Mouse (Mus musculus) myocyte (in vitro differentiated cells): ENCODE measurements around the gene Bdkrb2. TPM values are rescaled to one million over a fixed set of nuclear protein-coding genes. Genes with fewer than 3 reads are reported as not detected.

Experiments
- H3K27me3 ChIP-seq: one replicate; pipeline ENCODE4 v1.6.1; 2011; ENCODE audit not compliant: control insufficient read depth, insufficient read depth, insufficient read length
- H3K36me3 ChIP-seq: one replicate; pipeline ENCODE4 v1.6.1; 2011; ENCODE audit not compliant: control insufficient read depth, insufficient read depth
- H3K4me2 ChIP-seq: one replicate; pipeline ENCODE4 v1.6.1; 2011; ENCODE audit warnings: low read depth, control low read depth
- H3K4me3 ChIP-seq: one replicate; pipeline ENCODE4 v1.5.1; 2011; ENCODE audit warnings: mild to moderate bottlenecking, control low read depth, moderate library complexity
- H3K79me2 ChIP-seq: one replicate; pipeline ENCODE4 v1.6.1; 2011; ENCODE audit not compliant: control insufficient read depth, insufficient read depth
- H3ac ChIP-seq: one replicate; pipeline ENCODE4 v1.6.1; 2011; ENCODE audit not compliant: control insufficient read depth, insufficient read length
- CEBPB ChIP-seq: IDR thresholded peaks from 2 replicates; pipeline ENCODE4 v1.6.1; 2011; ENCODE audit warnings: mild to moderate bottlenecking, moderate library complexity; ENCODE audit not compliant: poor library complexity, insufficient read depth, severe bottlenecking
- E2F4 ChIP-seq: IDR thresholded peaks from one replicate; pipeline ENCODE4 v1.6.1; 2011; ENCODE audit warnings: mild to moderate bottlenecking, control low read depth, moderate library complexity; ENCODE audit not compliant: insufficient read depth
- MAX ChIP-seq: IDR thresholded peaks from one replicate; pipeline ENCODE4 v1.6.1; 2011; ENCODE audit warnings: low read depth, mild to moderate bottlenecking, control low read depth
- MYOD1 ChIP-seq, 3 experiments: IDR thresholded peaks; one replicate each; pipeline ENCODE4 v1.6.1; 2011; ENCODE audit warnings: control low read depth in 2 of 3, low read depth in 2 of 3, mild to moderate bottlenecking in 2 of 3, moderate library complexity in 1 of 3; ENCODE audit not compliant: insufficient read length in 2 of 3, control insufficient read depth in 1 of 3
- MYOG ChIP-seq, 3 experiments: IDR thresholded peaks; one replicate each; pipeline ENCODE4 v1.6.1; 2011; ENCODE audit warnings: control low read depth in 2 of 3, low read depth in 2 of 3, mild to moderate bottlenecking in 2 of 3; ENCODE audit not compliant: insufficient read length in 2 of 3, control insufficient read depth in 1 of 3, insufficient read depth in 1 of 3
- POLR2A ChIP-seq: IDR thresholded peaks from one replicate; pipeline ENCODE4 v1.6.1; 2011; ENCODE audit warnings: low read depth, mild to moderate bottlenecking, control low read depth, moderate library complexity; ENCODE audit not compliant: insufficient read length
- POLR2AphosphoS2 ChIP-seq: IDR thresholded peaks from one replicate; pipeline ENCODE4 v1.6.1; 2011; ENCODE audit warnings: low read depth, control low read depth; ENCODE audit not compliant: insufficient read length
- REST ChIP-seq: IDR thresholded peaks from one replicate; pipeline ENCODE4 v1.6.1; 2011; ENCODE audit warnings: mild to moderate bottlenecking, control low read depth, moderate library complexity; ENCODE audit not compliant: insufficient read depth, insufficient read length
- SRF ChIP-seq: IDR thresholded peaks from one replicate; pipeline ENCODE4 v1.6.1; 2011; ENCODE audit warnings: low read depth; ENCODE audit not compliant: control insufficient read depth, insufficient read length
- TCF12 ChIP-seq: IDR thresholded peaks from one replicate; pipeline ENCODE4 v1.6.1; 2011; ENCODE audit warnings: mild to moderate bottlenecking, control low read depth; ENCODE audit not compliant: poor library complexity, insufficient read depth, severe bottlenecking
- TCF3 ChIP-seq: IDR thresholded peaks from one replicate; pipeline ENCODE4 v1.6.1; 2011; ENCODE audit warnings: low read depth, control low read depth; ENCODE audit not compliant: insufficient read length
- USF1 ChIP-seq: IDR thresholded peaks from one replicate; pipeline ENCODE4 v1.6.1; 2011; ENCODE audit warnings: low read depth, mild to moderate bottlenecking, control low read depth, moderate library complexity
- polyA plus RNA-seq: library from polyadenylated mRNA; unstranded; fragments of >200 nt; fragmentation: generic; extraction: Trizol; gene quantifications from one replicate; pipeline ENCODE4 v1.2.1, GENCODE M21; 2012; ENCODE audit warnings: missing spikeins

Gene Bdkrb2
- polyA plus RNA-seq, 1 experiment = 2.2 TPM

- no peak for TF ChIP-seq POLR2AphosphoS2
- no peak for TF ChIP-seq TCF12
- TF ChIP-seq MAX = no peak
- TF ChIP-seq USF1 = no peak
- TF ChIP-seq MYOG (IDR thresholded peaks at IDR 0.05; ENCODE audit: control insufficient read depth in 1 of 3, insufficient read depth in 1 of 3, insufficient read length in 2 of 3, low read depth in 2 of 3) = no peak
- no peak for TF ChIP-seq TCF3
- TF ChIP-seq MYOD1 (IDR thresholded peaks at IDR 0.05; ENCODE audit: control insufficient read depth in 1 of 3, insufficient read length in 2 of 3, low read depth in 2 of 3) = no peak
- Histone ChIP-seq H3K79me2 (no peaks in the 10 kb centered on the region), H3K27me3 (no peaks in the 10 kb centered on the region), H3K4me2 (no peak overlapping the region), H3K4me3 (no peak overlapping the region), H3ac (no peak overlapping the region), H3K36me3 (no peaks in the 10 kb centered on the region)
These were observed 8.8 kb downstream of the Bdkrb2 start for GRCm38 (mm10) chr12:105571867-105572266.

GRCm38 (mm10) chr12:105572622-105573021, 9.6 kb downstream of the Bdkrb2 start:
- H3K27me3 ChIP-seq = no peaks in the 10 kb centered on the region
- TF ChIP-seq POLR2AphosphoS2 (no peak), TCF3 (no peak), E2F4 (no peak), TCF12 (no peak), CEBPB (no peak), MYOD1 (IDR thresholded peaks at IDR 0.05; ENCODE audit: control insufficient read depth in 1 of 3, insufficient read length in 2 of 3, low read depth in 2 of 3) (no peak), USF1 (no peak), POLR2A (no peak), REST (no peak), MYOG (IDR thresholded peaks at IDR 0.05; ENCODE audit: control insufficient read depth in 1 of 3, insufficient read depth in 1 of 3, insufficient read length in 2 of 3, low read depth in 2 of 3) (no peak), MAX (no peak), SRF (no peak)
- no peaks in the 10 kb centered on the region for H3K36me3 ChIP-seq
- no peak overlapping the region for H3K4me2 ChIP-seq
- no peaks in the 10 kb centered on the region for H3K79me2 ChIP-seq
- no peak overlapping the region for H3K4me3 ChIP-seq
- H3ac ChIP-seq = no peak overlapping the region

DNA sequence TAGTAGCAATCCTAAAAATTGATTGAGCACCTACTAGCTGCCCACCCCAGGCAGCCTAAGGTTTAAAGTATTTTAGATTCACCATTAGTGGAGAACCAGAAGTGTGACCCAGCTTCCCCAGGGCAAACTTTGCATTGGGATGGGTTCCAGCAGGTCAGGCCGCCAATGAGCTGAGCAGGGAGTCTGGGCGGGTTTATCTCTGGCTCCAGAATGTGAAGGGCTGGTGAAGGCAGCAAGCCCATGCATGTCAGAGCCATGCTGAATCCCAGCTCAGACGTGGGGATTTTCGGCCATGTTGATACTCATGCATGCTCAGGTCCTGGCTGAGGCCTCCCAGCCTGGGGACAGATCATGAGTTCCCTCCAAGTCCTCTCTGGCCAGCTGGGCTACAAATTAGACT, 11.3 kb downstream of the Bdkrb2 start:
- Histone ChIP-seq H3K36me3 (no peaks in the 10 kb centered on the region), H3K27me3 (no peaks in the 10 kb centered on the region), H3K4me2 (no peak overlapping the region), H3ac (no peak overlapping the region), H3K79me2 (no peaks in the 10 kb centered on the region), H3K4me3 (no peak overlapping the region)
- no peak for TF ChIP-seq MYOD1 (IDR thresholded peaks at IDR 0.05; ENCODE audit: control insufficient read depth in 1 of 3, insufficient read length in 2 of 3, low read depth in 2 of 3)
- no peak for TF ChIP-seq MYOG (IDR thresholded peaks at IDR 0.05; ENCODE audit: control insufficient read depth in 1 of 3, insufficient read depth in 1 of 3, insufficient read length in 2 of 3, low read depth in 2 of 3)
- no peak for TF ChIP-seq POLR2AphosphoS2
- no peak for TF ChIP-seq E2F4
- TF ChIP-seq MAX = no peak
- no peak for TF ChIP-seq TCF12
- TF ChIP-seq CEBPB = no peak
- TF ChIP-seq POLR2A = no peak
- TF ChIP-seq SRF = no peak
- TF ChIP-seq REST = no peak
- no peak for TF ChIP-seq USF1
- no peak for TF ChIP-seq TCF3

DNA sequence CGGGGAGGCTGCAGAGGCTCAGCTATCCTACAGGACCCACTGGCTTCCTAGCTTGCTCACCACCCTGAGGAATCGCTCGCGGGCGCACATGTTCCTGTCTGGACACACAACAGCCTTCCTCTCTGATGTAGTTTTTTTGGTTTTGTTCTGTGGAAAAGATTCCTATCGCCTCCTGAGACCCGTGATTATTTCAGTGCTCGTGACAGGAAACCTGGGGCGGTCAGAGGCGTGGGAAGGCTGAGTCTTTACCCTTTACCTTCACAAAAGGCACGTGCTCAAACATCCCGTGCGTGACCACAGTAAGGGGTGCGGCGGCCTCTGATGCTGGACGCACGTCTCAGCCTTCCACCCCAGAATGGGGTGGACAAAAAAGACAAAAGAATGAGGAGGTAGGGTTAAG, 17.5 kb downstream of the Bdkrb2 start:
- Histone ChIP-seq H3K27me3 (no peaks in the 10 kb centered on the region), H3ac (no peak overlapping the region), H3K4me2 (no peak overlapping the region), H3K4me3 (no peak overlapping the region), H3K79me2 (no peaks in the 10 kb centered on the region), H3K36me3 (no peaks in the 10 kb centered on the region)
- no peak for TF ChIP-seq POLR2AphosphoS2
- no peak for TF ChIP-seq MAX
- TF ChIP-seq MYOG (IDR thresholded peaks at IDR 0.05; ENCODE audit: control insufficient read depth in 1 of 3, insufficient read depth in 1 of 3, insufficient read length in 2 of 3, low read depth in 2 of 3) = no peak
- no peak for TF ChIP-seq REST

- Histone ChIP-seq H3ac (no peak overlapping the region), H3K36me3 (no peaks in the 10 kb centered on the region), H3K79me2 (no peaks in the 10 kb centered on the region), H3K4me3 (no peak overlapping the region), H3K4me2 (no peak overlapping the region), H3K27me3 (no peaks in the 10 kb centered on the region)
- TF ChIP-seq SRF (no peak), E2F4 (no peak)
These were observed 19.5 kb downstream of the Bdkrb2 start for GRCm38 (mm10) chr12:105582486-105582885.
